Mouse (Mus musculus): ENCODE data around the gene Spock2.

DNA sequence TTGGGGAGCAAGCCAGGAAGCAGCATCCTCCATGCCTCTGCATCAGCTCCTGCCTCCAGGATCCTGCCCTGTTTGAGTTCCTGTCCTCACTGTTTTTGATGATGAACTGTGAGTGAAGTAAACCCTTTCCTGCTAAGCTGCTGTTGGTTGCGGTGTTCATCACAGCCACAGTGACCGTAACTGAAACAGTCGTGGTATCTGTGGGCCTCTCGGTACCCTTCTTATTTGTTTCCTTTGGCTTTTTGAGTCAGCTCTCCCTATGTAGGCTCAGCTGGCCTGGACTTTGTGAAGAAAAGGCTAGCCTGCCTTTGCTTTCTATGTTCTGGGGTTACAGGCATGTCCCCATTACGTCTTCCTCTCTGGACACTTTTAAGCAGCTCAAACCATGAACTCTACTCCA, 65.3 kb downstream of the Spock2 start:
- TF ChIP-seq CTCF (IDR thresholded peaks at IDR 0.05; ENCODE audit: borderline replicate concordance, insufficient read depth, low read depth, low read length): no peak
- no peak for TF ChIP-seq POLR2A (IDR thresholded peaks at IDR 0.05; ENCODE audit: borderline replicate concordance, insufficient read depth, low read length)

Data from cerebellum, adult 2 months (tissue).